Mouse (Mus musculus): Measurements from ENCODE around the gene Msh5. TPM values are rescaled to one million over a fixed set of nuclear protein-coding genes. Genes with fewer than 3 reads are reported as not detected.

Msh5 gene
- total RNA-seq, 2 experiments from 2014 or later: 11.5 to 12.5 TPM

Other genes starting within 250 kb of the Msh5 start
- gene Cyp21a1, start 242.2 kb downstream of the Msh5 start, total RNA-seq (2023): not detected
- 10 to 100 TPM; 34.1 to 39.4 TPM for gene Stk19, start 209.8 kb downstream of the Msh5 start, total RNA-seq (2023)
- gene Dxo, start 209.7 kb downstream of the Msh5 start, total RNA-seq (2023): 10 to 100 TPM; 49.0 to 49.1 TPM
- 10 to 100 TPM; 66.2 to 72.1 TPM for gene Skiv2l, start 196.5 kb downstream of the Msh5 start, total RNA-seq (2023)
- 10 to 100 TPM; 23.4 to 30.8 TPM for gene Nelfe, start 196.4 kb downstream of the Msh5 start, total RNA-seq (2023)
- 1 to 10 TPM; 1.6 to 1.8 TPM for gene Cfb, start 184.2 kb downstream of the Msh5 start, total RNA-seq (2023)
- 1 to 10 TPM; 2.8 to 3.9 TPM for gene Zbtb12, start 167.3 kb downstream of the Msh5 start, total RNA-seq (2023)
- not detected for gene Gm20547, start 164.7 kb downstream of the Msh5 start, total RNA-seq (2023)
- under 1 TPM in 1 of 2 experiments, not detected in 1; 0.24 TPM for gene C2, start 148.5 kb downstream of the Msh5 start, total RNA-seq (2023)
- 10 to 100 TPM; 68.7 to 71.8 TPM for gene Ehmt2, start 148.3 kb downstream of the Msh5 start, total RNA-seq (2023)
- gene Slc44a4, start 132.3 kb downstream of the Msh5 start, total RNA-seq (2023): not detected
- gene Neu1, start 115.5 kb downstream of the Msh5 start, total RNA-seq (2023): 10 to 100 TPM; 60.2 to 63.2 TPM
- gene Hspa1b, start 87.5 kb downstream of the Msh5 start, total RNA-seq (2023): 100 to 1,000 TPM in 1 of 2 experiments, 10 to 100 TPM in 1; 58.3 to 134 TPM
- gene Gm20481, start 76.8 kb downstream of the Msh5 start, total RNA-seq (2023): not detected
- 100 to 1,000 TPM in 1 of 2 experiments, 10 to 100 TPM in 1; 86.4 to 244 TPM for gene Hspa1a, start 74.6 kb downstream of the Msh5 start, total RNA-seq (2023)
- under 1 TPM in 1 of 2 experiments, not detected in 1; 0.20 TPM for gene Hspa1l, start 74.0 kb downstream of the Msh5 start, total RNA-seq (2023)
- gene Lsm2, start 64.9 kb downstream of the Msh5 start, total RNA-seq (2023): 10 to 100 TPM; 41.4 to 45.7 TPM
- 10 to 100 TPM; 61.7 to 68.3 TPM for gene Vars, start 45.8 kb downstream of the Msh5 start, total RNA-seq (2023)
- gene Vwa7, start 30.2 kb downstream of the Msh5 start, total RNA-seq (2023): under 1 TPM in 1 of 2 experiments, not detected in 1; 0.15 TPM
- gene Sapcd1, start 18.7 kb downstream of the Msh5 start, total RNA-seq (2023): 1 to 10 TPM; 1.3 to 2.1 TPM
- 100 to 1,000 TPM; 262 to 285 TPM for gene Clic1, start 3.2 kb upstream of the Msh5 start, total RNA-seq (2023)
- 1 to 10 TPM; 2.5 to 3.1 TPM for gene Ddah2, start 12.3 kb upstream of the Msh5 start, total RNA-seq (2023)
- 1 to 10 TPM in 1 of 2 experiments, not detected in 1; 1.0 TPM for gene Ly6g6c, start 18.6 kb upstream of the Msh5 start, total RNA-seq (2023)
- under 1 TPM in 1 of 2 experiments, not detected in 1; 0.26 TPM for gene Mpig6b, start 19.4 kb upstream of the Msh5 start, total RNA-seq (2023)
- gene Ly6g6e, start 30.2 kb upstream of the Msh5 start, total RNA-seq (2023): not detected
- not detected for gene Ly6g6d, start 31.3 kb upstream of the Msh5 start, total RNA-seq (2023)
- under 1 TPM in 1 of 2 experiments, not detected in 1; 0.35 TPM for gene Ly6g6f, start 38.9 kb upstream of the Msh5 start, total RNA-seq (2023)
- gene Abhd16a, start 42.5 kb upstream of the Msh5 start, total RNA-seq (2023): 10 to 100 TPM; 50.2 to 58.4 TPM
- not detected for gene Ly6g5c, start 61.5 kb upstream of the Msh5 start, total RNA-seq (2023)
- gene Ly6g5b, start 68.7 kb upstream of the Msh5 start, total RNA-seq (2023): 10 to 100 TPM; 13.5 to 16.4 TPM
- gene Gpank1, start 74.7 kb upstream of the Msh5 start, total RNA-seq (2023): 10 to 100 TPM; 20.2 to 26.5 TPM
- gene Csnk2b, start 75.3 kb upstream of the Msh5 start, total RNA-seq (2023): 100 to 1,000 TPM; 172 TPM
- 10 to 100 TPM; 16.4 to 24.3 TPM for gene D17H6S53E, start 79.6 kb upstream of the Msh5 start, total RNA-seq (2023)
- under 1 TPM in 1 of 2 experiments, not detected in 1; 0.42 TPM for gene Apom, start 85.3 kb upstream of the Msh5 start, total RNA-seq (2023)
- gene Bag6, start 88.4 kb upstream of the Msh5 start, total RNA-seq (2023): 100 to 1,000 TPM; 222 to 226 TPM
- 100 to 1,000 TPM; 180 to 195 TPM for gene Prrc2a, start 118.2 kb upstream of the Msh5 start, total RNA-seq (2023)
- gene Aif1, start 129.3 kb upstream of the Msh5 start, total RNA-seq (2023): 10 to 100 TPM; 18.0 to 18.3 TPM
- 100 to 1,000 TPM; 564 to 656 TPM for gene Lst1, start 141.7 kb upstream of the Msh5 start, total RNA-seq (2023)
- 10 to 100 TPM; 84.2 to 91.5 TPM for gene Ltb, start 147.7 kb upstream of the Msh5 start, total RNA-seq (2023)
- gene Tnf, start 155.3 kb upstream of the Msh5 start, total RNA-seq (2023): 10 to 100 TPM; 71.0 to 84.1 TPM
- not detected for gene Lta, start 158.6 kb upstream of the Msh5 start, total RNA-seq (2023)
- gene Gm16181, start 174.1 kb upstream of the Msh5 start, total RNA-seq (2023): not detected
- gene Atp6v1g2, start 186.9 kb upstream of the Msh5 start, total RNA-seq (2023): 1 to 10 TPM; 2.2 to 4.8 TPM
- 10 to 100 TPM; 18.6 to 19.5 TPM for gene Nfkbil1, start 189.0 kb upstream of the Msh5 start, total RNA-seq (2023)
- gene Ddx39b, start 195.0 kb upstream of the Msh5 start, total RNA-seq (2023): 100 to 1,000 TPM; 208 to 239 TPM
- gene H2-D1, start 216.0 kb upstream of the Msh5 start, total RNA-seq (2023): 1,000 to 10,000 TPM; 1,522 to 1,549 TPM

All from neutrophil, adult 83 days (primary cell).